Mouse (Mus musculus) erythroblast, embryonic 14.5 days (primary cell): Measurements from ENCODE around the gene Kap.

ENCODE experiments used
- GATA1 ChIP-seq: IDR thresholded peaks from 2 replicates; pipeline ENCODE4 v1.6.1; 2012; ENCODE audit warnings: low read length, inconsistent platforms, mixed read lengths
- TAL1 ChIP-seq: IDR thresholded peaks from 3 replicates; pipeline ENCODE4 v1.6.1; 2012; ENCODE audit warnings: low read length, inconsistent platforms, mixed read lengths

- no peak for TF ChIP-seq GATA1
- no peak for TF ChIP-seq TAL1
Measured at GRCm38 (mm10) chr6:133875906-133876462, 22.4 kb upstream of the Kap start.
